Mouse (Mus musculus) stomach, postnatal 0 days (tissue): ENCODE measurements around the gene Napb. TPM values are rescaled to one million over a fixed set of nuclear protein-coding genes. Genes with fewer than 3 reads are reported as not detected.
"Not testable (repeated sequence)": the region's sequence is repeated elsewhere in the genome, so short reads cannot be mapped to it uniquely, and the experiment has no call there.

Experiments used
- ATAC-seq: fragments of 200-750 bp; cut with Nextera tagmentation; 2 replicates; pipeline ENCODE4 v1.8.0; 2017; ENCODE audit not compliant: low FRiP score, low TSS enrichment
- DNase-seq: peaks from one replicate; pipeline ENCODE4 v3.0.0-alpha.2; 2016; ENCODE audit warnings: low spot score
- H3K27ac ChIP-seq: fragments of 300-500 bp; sonication (generic); replicated peaks from 2 replicates; pipeline ENCODE4 v1.5.1; 2014; ENCODE audit warnings: mild to moderate bottlenecking, control low read depth
- H3K27me3 ChIP-seq: fragments of 300-500 bp; sonication (generic); 2 replicates; pipeline ENCODE4 v1.6.1; 2014; ENCODE audit warnings: low read length; ENCODE audit not compliant: control insufficient read depth, insufficient read depth
- H3K36me3 ChIP-seq: fragments of 300-500 bp; sonication (generic); 2 replicates; pipeline ENCODE4 v1.6.1; 2014; ENCODE audit warnings: low read length, mixed read lengths; ENCODE audit not compliant: control insufficient read depth, insufficient read depth
- H3K4me1 ChIP-seq: fragments of 300-500 bp; sonication (generic); replicated peaks from 2 replicates; pipeline ENCODE4 v1.6.1; 2014; ENCODE audit warnings: antibody characterized with exemption; ENCODE audit not compliant: control insufficient read depth, insufficient read depth
- H3K4me2 ChIP-seq: fragments of 300-500 bp; sonication (generic); replicated peaks from 2 replicates; pipeline ENCODE4 v1.6.1; 2014; ENCODE audit warnings: low read depth, mild to moderate bottlenecking, control low read depth, moderate library complexity
- H3K4me3 ChIP-seq: fragments of 300-500 bp; sonication (generic); 2 replicates; pipeline ENCODE4 v1.5.1; 2014; ENCODE audit warnings: low read depth, low read length, control low read depth
- H3K9ac ChIP-seq: fragments of 300-500 bp; sonication (generic); 2 replicates; pipeline ENCODE4 v1.6.1; 2014; ENCODE audit warnings: mild to moderate bottlenecking, low read length, control low read depth, mixed read lengths
- H3K9me3 ChIP-seq: fragments of 300-500 bp; sonication (generic); 2 replicates; pipeline ENCODE4 v1.6.1; 2016; ENCODE audit warnings: low read length; ENCODE audit not compliant: control insufficient read depth
- CTCF ChIP-seq: IDR thresholded peaks from 2 replicates; pipeline ENCODE4 v1.5.1; 2016; ENCODE audit warnings: antibody characterized with exemption, low read depth, mild to moderate bottlenecking, moderate library complexity
- EP300 ChIP-seq: optimal IDR thresholded peaks from 2 replicates; pipeline ENCODE3; 2016; ENCODE audit warnings: antibody characterized with exemption
- WGBS: fragments of 180-500 bp; shearing (Covaris S2); extraction: QIAGEN DNeasy Blood & Tissue Kit; methylation state at CpG from one replicate; pipeline ENCODE4 v1.1.7; 2014; 5-methylcytosine and 5-hydroxymethylcytosine counted together
- polyA plus RNA-seq: library from polyadenylated mRNA; unstranded; fragments of >200 nt; fragmentation: Nextera tagmentation; extraction: Ambion mirVana; gene quantifications from 2 replicates; pipeline ENCODE4 v1.2.1, GENCODE M21; 2015

The Napb gene
- 2.2 and 2.4 TPM in 2 replicates for polyA plus RNA-seq

DNA sequence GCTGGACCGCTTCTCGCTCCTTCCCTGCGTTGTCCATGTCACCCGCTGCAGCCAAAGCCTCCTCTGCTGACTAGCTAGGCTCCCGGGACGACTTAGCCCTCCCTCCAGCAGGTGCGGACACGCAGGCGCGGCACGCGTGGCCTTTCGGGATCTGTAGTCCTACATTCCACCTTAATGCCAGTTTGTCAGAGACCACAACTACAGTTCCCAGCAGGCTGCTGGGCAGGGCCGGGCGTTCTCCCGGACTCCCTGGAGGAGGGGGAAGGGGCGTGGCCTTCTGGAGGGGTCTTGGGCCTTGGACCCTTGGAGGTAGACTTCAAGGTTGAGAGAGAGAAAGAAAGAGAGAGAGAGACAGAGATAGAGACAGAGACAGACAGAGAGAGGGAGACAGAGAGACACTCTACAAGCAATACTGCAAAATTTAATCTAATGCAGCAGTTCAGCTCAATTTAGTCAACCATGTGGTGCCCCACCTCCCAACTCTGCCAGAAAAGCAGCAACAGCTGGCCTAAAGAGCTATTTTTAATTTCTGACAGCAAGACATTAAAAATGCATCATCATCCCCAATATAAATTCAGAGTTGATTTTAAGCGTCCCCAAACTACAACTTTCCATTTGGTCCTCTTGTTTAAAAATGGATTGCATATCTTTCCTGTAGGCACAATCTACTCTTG, at the start of gene Napb:
Gene Napb (minus strand): TSS at position 141 of the 674 bp plus-strand sequence.
- 2% methylated on average over 18 of the region's 18 CpGs for WGBS
- Histone ChIP-seq H3K4me2 (peak within 1 kb of the TSS; percentile 93), H3K9me3 (no peaks in the 10 kb centered on the region), H3K4me1 (0 out of 2 replicates have a peak, but pooled peaks cover 3% of the 10 kb centered on the region), H3K36me3 (no peaks in the 10 kb centered on the region), H3K27ac (peak within 1 kb of the TSS; percentile 58; the same call in 1 of the 2 replicates), H3K4me3 (peak within 1 kb of the TSS; percentile 75), H3K9ac (peak within 1 kb of the TSS; percentile 81), H3K27me3 (no peaks in the 10 kb centered on the region)
- TF ChIP-seq CTCF, result no peak
- no peak for TF ChIP-seq EP300
- DNase-seq (peak; percentile 92), ATAC-seq (peak; percentile 99)

GRCm38 (mm10) chr2:148781709-148782108, 49.4 kb upstream of the Napb start, which contains the start of gene 8030411F24Rik:
8030411F24Rik (plus strand) TSS chr2:148782009.
- H3K4me2 ChIP-seq, result no peak within 1 kb of the TSS
- ATAC-seq, result no peak
- H3K27me3 ChIP-seq, result no peaks in the 10 kb centered on the region
- 15% methylated on average over 1 of the region's 1 CpGs for WGBS
- H3K9me3 ChIP-seq, result no peaks in the 10 kb centered on the region
- DNase-seq, result no peak
- H3K4me3 ChIP-seq, result no peak within 1 kb of the TSS
- H3K36me3 ChIP-seq, result no peaks in the 10 kb centered on the region
- H3K9ac ChIP-seq, result no peak within 1 kb of the TSS
- no peak for TF ChIP-seq EP300
- no peak for TF ChIP-seq CTCF
- H3K4me1 ChIP-seq, result no peaks in the 10 kb centered on the region
- H3K27ac ChIP-seq, result no peak within 1 kb of the TSS

GRCm38 (mm10) chr2:148771397-148771796, 39.1 kb upstream of the Napb start, which contains the start of gene Cst11:
Cst11 (minus strand) TSS chr2:148771497.
- H3K27ac ChIP-seq, H3K27me3 ChIP-seq, H3K9me3 ChIP-seq, ATAC-seq, H3K4me3 ChIP-seq, DNase-seq, H3K4me1 ChIP-seq, H3K4me2 ChIP-seq, H3K36me3 ChIP-seq, H3K9ac ChIP-seq: not testable (repeated sequence)
- 88% methylated on average over 4 of the region's 4 CpGs for WGBS

DNA sequence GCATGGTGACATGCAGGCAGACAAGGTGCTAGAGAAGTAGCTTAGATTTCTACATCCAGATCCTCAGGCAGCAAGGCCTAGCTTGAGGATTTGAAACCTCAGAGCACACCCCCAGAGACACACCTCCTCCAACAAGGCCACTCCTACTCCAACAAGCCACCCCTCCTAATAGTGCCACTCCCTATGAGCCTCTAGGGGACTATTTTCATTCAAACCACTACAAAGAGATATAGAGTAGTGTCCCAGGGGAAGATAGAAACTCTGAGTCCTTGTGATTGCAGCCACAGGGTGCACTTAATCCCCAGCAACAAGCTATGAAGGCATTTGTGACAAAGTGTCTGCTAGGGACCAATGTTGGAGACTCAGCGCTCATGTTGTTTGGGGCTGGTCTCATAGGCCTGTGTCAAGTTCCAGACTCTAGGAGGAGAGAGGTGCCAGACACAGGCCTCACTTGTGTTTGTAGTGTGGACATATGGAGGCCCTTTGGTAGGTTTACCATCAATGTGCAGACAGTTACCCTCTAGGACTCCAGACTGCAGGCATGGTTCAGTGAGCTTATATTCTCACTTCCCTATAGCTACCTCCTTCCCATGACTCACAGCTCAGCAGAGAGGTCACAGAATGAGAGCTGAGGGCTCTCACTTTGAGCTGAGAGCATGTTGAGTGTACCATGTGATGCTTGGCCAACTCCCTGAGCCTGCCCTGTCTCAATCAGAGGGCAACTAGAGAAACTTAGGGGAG, 31.6 kb upstream of the Napb start:
- Histone ChIP-seq H3K27me3 (no peaks in the 10 kb centered on the region), H3K4me3 (no peak overlapping the region), H3K36me3 (no peaks in the 10 kb centered on the region), H3K9ac (no peak overlapping the region), H3K9me3 (no peaks in the 10 kb centered on the region), H3K4me2 (no peak overlapping the region), H3K27ac (no peak overlapping the region), H3K4me1 (no peaks in the 10 kb centered on the region)
- WGBS, result 100% methylated on average over 1 of the region's 1 CpGs
- no peak for ATAC-seq
- DNase-seq, result no peak
- no peak for TF ChIP-seq CTCF
- no peak for TF ChIP-seq EP300

GRCm38 (mm10) chr2:148754310-148754846, 22.1 kb upstream of the Napb start:
- Histone ChIP-seq H3K27me3 (no peaks in the 10 kb centered on the region), H3K4me1 (no peaks in the 10 kb centered on the region), H3K4me2 (no peak overlapping the region), H3K27ac (no peak overlapping the region), H3K4me3 (no peak overlapping the region), H3K36me3 (no peaks in the 10 kb centered on the region), H3K9me3 (no peaks in the 10 kb centered on the region), H3K9ac (no peak overlapping the region)
- no peak for TF ChIP-seq EP300
- TF ChIP-seq CTCF, result no peak
- no peak for ATAC-seq
- no peak for DNase-seq
- WGBS, result 63% methylated on average over 1 of the region's 1 CpGs
